26 mouse cellular contexts compared by ENCODE assay signal in the genomic region with DNA sequence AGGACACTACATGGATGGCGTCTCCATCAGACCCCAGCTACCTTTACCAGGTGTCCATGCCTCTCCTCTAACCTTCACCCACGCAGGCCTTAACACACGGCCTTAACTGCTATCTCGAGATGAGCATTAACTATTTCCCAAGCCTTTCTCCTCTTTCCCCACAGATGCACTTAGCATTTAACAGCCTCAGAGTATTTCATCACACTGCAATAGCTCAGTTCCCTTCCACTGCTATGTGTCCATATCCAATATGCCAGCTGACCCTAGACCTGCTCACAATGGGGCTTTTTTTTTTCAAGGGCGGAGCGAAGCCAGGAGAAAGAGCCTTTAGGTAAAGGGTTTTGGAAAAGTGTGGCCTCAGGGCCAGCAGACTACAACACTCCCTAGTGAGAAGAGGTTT. TPM values are rescaled to one million over a fixed set of nuclear protein-coding genes. Genes with fewer than 3 reads are reported as not detected.
DNase-seq lines count a peak whose midpoint lies in the region; ATAC-seq and TF ChIP-seq lines count a peak whose summit lies in the region.
"Had no signal": no experiment of that assay in that cellular context is flagged by ENCODE, and none has a peak within 500 bp of the region (broad histone marks: within the 10 kb centered on the region; RNA-seq: fewer than 3 reads in every experiment).

No protein-coding gene starts in this region.

- WGBS in liver, postnatal 0 days (ENCODE audit: insufficient replicate concordance): 75% methylated on average over 6 of the region's 6 CpGs
- 71% methylated on average over 6 of the region's 6 CpGs for WGBS in liver, embryonic 12.5 days (ENCODE audit: insufficient replicate concordance)

- H3K9ac ChIP-seq in liver, postnatal 0 days (replicated peaks): no peak overlapping the region
- H3K9ac ChIP-seq in liver, embryonic 12.5 days: no peak overlapping the region
- H3K9ac ChIP-seq: embryonic facial prominence, embryonic 15.5 days; hindbrain, embryonic 13.5 days; kidney, embryonic 15.5 days; limb, embryonic 12.5 days; liver, embryonic 13.5 days; lung, embryonic 15.5 days; neural tube, embryonic 12.5 days; stomach, embryonic 15.5 days had no signal

- H3K27me3 ChIP-seq in liver, postnatal 0 days (ENCODE audit: insufficient read depth, low read length): no peaks in the 10 kb centered on the region
- H3K27me3 ChIP-seq in liver, embryonic 12.5 days (replicated peaks): no peaks in the 10 kb centered on the region
- H3K27me3 ChIP-seq: embryonic facial prominence, embryonic 15.5 days; hindbrain, embryonic 13.5 days; limb, embryonic 12.5 days; liver, embryonic 13.5 days; lung, embryonic 15.5 days; neural tube, embryonic 12.5 days; stomach, embryonic 15.5 days had no signal

- DNase-seq in liver, postnatal 0 days: no peak
- DNase-seq in adipocyte (ENCODE audit: low spot score): peak; percentile 81
- peak; percentile 63 for DNase-seq in fat pad, adult 2 months (ENCODE audit: extremely low read depth, low read depth, low spot score)
- no peak for DNase-seq in ovary, postnatal 14 days (ENCODE audit: low spot score)
- no peak for DNase-seq in left cerebral cortex, postnatal 10 days (ENCODE audit: extremely low spot score in 1 of 2, low spot score in 2 of 2)
- DNase-seq: adrenal gland, adult 8-10 months; cerebellum, adult 8-10 months; cerebellum, postnatal 36 days; heart, postnatal 36 days; kidney, adult 11 months; kidney, postnatal 36 days; layer of hippocampus, postnatal 36 days; liver, embryonic 13.5 days; midbrain, embryonic 14.5 days; right cerebral cortex, adult 18-20 months; thymus, adult 2 months; thymus, postnatal 4 days had no signal

- no peaks in the 10 kb centered on the region for H3K9me3 ChIP-seq in liver, postnatal 0 days (ENCODE audit: low read length)
- H3K9me3 ChIP-seq in liver, embryonic 12.5 days (replicated peaks): no peaks in the 10 kb centered on the region
- H3K9me3 ChIP-seq: embryonic facial prominence, embryonic 15.5 days; hindbrain, embryonic 13.5 days; kidney, embryonic 15.5 days; limb, embryonic 12.5 days; liver, embryonic 13.5 days; lung, embryonic 15.5 days; neural tube, embryonic 12.5 days; stomach, embryonic 15.5 days had no signal

- no peak overlapping the region for H3K4me2 ChIP-seq in liver, postnatal 0 days (ENCODE audit: low read depth, low read length)
- H3K4me2 ChIP-seq in liver, embryonic 12.5 days: no peak overlapping the region
- H3K4me2 ChIP-seq: embryonic facial prominence, embryonic 15.5 days; hindbrain, embryonic 13.5 days; kidney, embryonic 15.5 days; limb, embryonic 12.5 days; liver, embryonic 13.5 days; lung, embryonic 15.5 days; neural tube, embryonic 12.5 days; stomach, embryonic 15.5 days had no signal

- peaks cover 20% of the 10 kb centered on the region for H3K4me1 ChIP-seq in liver, postnatal 0 days (ENCODE audit: insufficient read depth)
- H3K4me1 ChIP-seq in liver, embryonic 12.5 days: peaks cover 40% of the 10 kb centered on the region

- peaks cover 10% of the 10 kb centered on the region; the same call in 1 of the 2 replicates for H3K36me3 ChIP-seq in liver, postnatal 0 days (replicated peaks; ENCODE audit: insufficient read depth, low read length)
- H3K36me3 ChIP-seq in liver, embryonic 12.5 days: no peaks in the 10 kb centered on the region
- H3K36me3 ChIP-seq: embryonic facial prominence, embryonic 15.5 days; hindbrain, embryonic 13.5 days; kidney, embryonic 15.5 days; limb, embryonic 12.5 days; liver, embryonic 13.5 days; lung, embryonic 15.5 days; neural tube, embryonic 12.5 days; stomach, embryonic 15.5 days had no signal

- H3K27ac ChIP-seq in liver, postnatal 0 days (ENCODE audit: low read depth): peak overlapping the region; percentile 71
- no peak overlapping the region for H3K27ac ChIP-seq in liver, embryonic 12.5 days
- H3K27ac ChIP-seq: embryonic facial prominence, embryonic 15.5 days; hindbrain, embryonic 13.5 days; kidney, embryonic 15.5 days; limb, embryonic 12.5 days; liver, embryonic 13.5 days; lung, embryonic 15.5 days; neural tube, embryonic 12.5 days; stomach, embryonic 15.5 days had no signal

- intact Hi-C loops in left cerebral cortex, postnatal 10 days (cut with DNase I): no loop called here

- ATAC-seq in liver, postnatal 0 days: no peak
- no peak for ATAC-seq in liver, embryonic 12.5 days
- peak; percentile 68 for ATAC-seq in monocyte, adult 5-6 weeks (replicated peaks; ENCODE audit: insufficient number of reproducible peaks, low FRiP score, low TSS enrichment, poor library complexity, severe bottlenecking)

- no peak overlapping the region for H3K4me3 ChIP-seq in liver, postnatal 0 days (ENCODE audit: low read depth, low read length)
- H3K4me3 ChIP-seq in liver, embryonic 12.5 days: no peak overlapping the region
- H3K4me3 ChIP-seq: embryonic facial prominence, embryonic 15.5 days; hindbrain, embryonic 13.5 days; kidney, embryonic 15.5 days; limb, embryonic 12.5 days; liver, embryonic 13.5 days; lung, embryonic 15.5 days; neural tube, embryonic 12.5 days; stomach, embryonic 15.5 days had no signal

- TF ChIP-seq CTCF in liver, postnatal 0 days (IDR thresholded peaks at IDR 0.05; ENCODE audit: low read depth): no peak

- TF ChIP-seq EP300 in liver, postnatal 0 days (IDR thresholded peaks at IDR 0.05; ENCODE audit: low read depth): no peak

RNA-seq across cellular contexts. Expression of gene Fam49b, which starts 58.8 kb away (rescaled TPM):
- 36.6 and 37.0 TPM in 2 replicates for polyA plus RNA-seq in liver, postnatal 0 days (2015; fragmentation: Nextera tagmentation; extraction: Ambion mirVana)
- 49.6 and 51.0 TPM in 2 replicates for polyA plus RNA-seq in liver, embryonic 12.5 days (2016; fragmentation: Nextera tagmentation; extraction: Ambion mirVana)
- 420 to 436 TPM (median 435 TPM) in 3 replicates for total RNA-seq in monocyte, adult 5-6 weeks (2017)
- 100 to 1,000 TPM; 241 to 242 TPM for total RNA-seq in left cerebral cortex, postnatal 10 days (2021)

Comparison
In these comparisons a context has a peak if more than half of its experiments do, and no peak if none do; other contexts are left out.
1. DNase-seq: peak in adipocyte (single experiment) and fat pad, adult 2 months (single experiment); none in liver, postnatal 0 days (single experiment), ovary, postnatal 14 days (single experiment) and left cerebral cortex, postnatal 10 days (0 of 2).